Mouse (Mus musculus): ENCODE measurements at regions not wholly inside any gene's neighbourhood (a gene's known extent, or its start where the extent isn't known, plus 50 kb on each side); places are given as distances from the start of the nearest gene placed in this dataset.

GRCm38 (mm10) chr11:20987841-20988251 lies 103.2 kb upstream of the Peli1 start:
- TF ChIP-seq POLR2A (IDR thresholded peaks at IDR 0.05; ENCODE audit: control insufficient read depth, low read depth, low read length) (no peak; the same call in 1 of the 2 replicates), CTCF (IDR thresholded peaks at IDR 0.05; ENCODE audit: control insufficient read depth, insufficient read depth, insufficient replicate concordance, low read depth, low read length) (no peak)

All from testis, adult 2 months (tissue).